Mouse (Mus musculus): ENCODE measurements around the gene Crb2. TPM values are rescaled to one million over a fixed set of nuclear protein-coding genes. Genes with fewer than 3 reads are reported as not detected.
A peak's percentile ranks its signal among the peaks of the same experiment; 100 is the strongest.

The Crb2 gene
- total and polyA plus RNA-seq, 3 experiments = 0.32 to 0.73 (median 0.47) TPM

GRCm38 (mm10) chr2:37767080-37767547 is 8.9 kb upstream of the Crb2 start:
- no peak for DNase-seq

GRCm38 (mm10) chr2:37767739-37768138 is 8.3 kb upstream of the Crb2 start:
- no peak for DNase-seq

GRCm38 (mm10) chr2:37768903-37769302 is 7.1 kb upstream of the Crb2 start:
- DNase-seq = peak; percentile 62

- DNase-seq = peak; percentile 57
These were observed 6.3 kb upstream of the Crb2 start for GRCm38 (mm10) chr2:37769793-37770192.

GRCm38 (mm10) chr2:37771618-37772285 is 4.3 kb upstream of the Crb2 start:
- DNase-seq = peak; percentile 86

- DNase-seq = no peak
These were observed 1.5 kb upstream of the Crb2 start for GRCm38 (mm10) chr2:37774571-37774970.

- no peak for DNase-seq
These were observed 762 bp downstream of the Crb2 start for GRCm38 (mm10) chr2:37776611-37777411.

- DNase-seq = no peak
These were observed 2.1 kb downstream of the Crb2 start for GRCm38 (mm10) chr2:37777958-37778720.

- peak; percentile 82 for DNase-seq
These were observed 4.4 kb downstream of the Crb2 start for GRCm38 (mm10) chr2:37780270-37780929.

- no peak for DNase-seq
These were observed 5.4 kb downstream of the Crb2 start for GRCm38 (mm10) chr2:37781421-37781820.

- DNase-seq = no peak
These were observed 6.0 kb downstream of the Crb2 start for GRCm38 (mm10) chr2:37782002-37782401.

- no peak for DNase-seq
These were observed 8.4 kb downstream of the Crb2 start for GRCm38 (mm10) chr2:37784473-37784872.

GRCm38 (mm10) chr2:37786461-37786860 is 10.4 kb downstream of the Crb2 start:
- DNase-seq = no peak

GRCm38 (mm10) chr2:37788176-37788962 is 12.3 kb downstream of the Crb2 start:
- DNase-seq = no peak

- no peak for DNase-seq
These were observed 13.0 kb downstream of the Crb2 start for GRCm38 (mm10) chr2:37789029-37789428.

GRCm38 (mm10) chr2:37789995-37790394 is 13.9 kb downstream of the Crb2 start:
- no peak for DNase-seq

GRCm38 (mm10) chr2:37790738-37791137 is 14.7 kb downstream of the Crb2 start:
- DNase-seq = no peak

GRCm38 (mm10) chr2:37791340-37791739 is 15.3 kb downstream of the Crb2 start:
- DNase-seq = no peak

GRCm38 (mm10) chr2:37796021-37796420 is 20.0 kb downstream of the Crb2 start:
- DNase-seq = no peak

GRCm38 (mm10) chr2:37797046-37797445 is 21.0 kb downstream of the Crb2 start:
- DNase-seq = no peak

- DNase-seq = peak; percentile 56
These were observed 23.1 kb downstream of the Crb2 start for GRCm38 (mm10) chr2:37799137-37799536.
